Mouse (Mus musculus) hindbrain, postnatal 0 days (tissue): ENCODE measurements around the gene Exog. TPM values are rescaled to one million over a fixed set of nuclear protein-coding genes. Genes with fewer than 3 reads are reported as not detected.
A peak's percentile ranks its signal among the peaks of the same experiment; 100 is the strongest.

Experiments
- ATAC-seq: fragments of 200-750 bp; cut with Nextera tagmentation; 2 replicates; pipeline ENCODE4 v1.8.0; 2017; ENCODE audit warnings: mild to moderate bottlenecking, moderate TSS enrichment, moderate library complexity
- DNase-seq: peaks from one replicate; pipeline ENCODE4 v3.0.0-alpha.2; 2015; ENCODE audit warnings: low spot score
- H3K27ac ChIP-seq: fragments of 300-500 bp; sonication (generic); 2 replicates; pipeline ENCODE4 v1.5.1; 2014; ENCODE audit warnings: mild to moderate bottlenecking
- H3K27me3 ChIP-seq: fragments of 300-500 bp; sonication (generic); 2 replicates; pipeline ENCODE4 v1.6.1; 2014; ENCODE audit warnings: low read length, mixed read lengths; ENCODE audit not compliant: insufficient read depth
- H3K36me3 ChIP-seq: fragments of 300-500 bp; sonication (generic); 2 replicates; pipeline ENCODE4 v1.6.1; 2014; ENCODE audit warnings: low read length, mixed read lengths; ENCODE audit not compliant: insufficient read depth
- H3K4me1 ChIP-seq: fragments of 300-500 bp; sonication (generic); 2 replicates; pipeline ENCODE4 v1.6.1; 2014; ENCODE audit warnings: antibody characterized with exemption, low read length, mixed read lengths; ENCODE audit not compliant: insufficient read depth
- H3K4me2 ChIP-seq: fragments of 300-500 bp; sonication (generic); 2 replicates; pipeline ENCODE4 v1.6.1; 2014; ENCODE audit warnings: low read depth, mild to moderate bottlenecking, low read length, moderate library complexity, mixed read lengths
- H3K4me3 ChIP-seq: fragments of 300-500 bp; sonication (generic); 2 replicates; pipeline ENCODE4 v1.5.1; 2014; ENCODE audit warnings: low read length
- H3K9ac ChIP-seq: fragments of 300-500 bp; sonication (generic); replicated peaks from 2 replicates; pipeline ENCODE4 v1.6.1; 2014; ENCODE audit warnings: mild to moderate bottlenecking, low read length, moderate library complexity, mixed read lengths
- H3K9me3 ChIP-seq: fragments of 300-500 bp; sonication (generic); 2 replicates; pipeline ENCODE4 v1.6.1; 2016; ENCODE audit warnings: low read length, mixed read lengths
- CTCF ChIP-seq: IDR thresholded peaks from 2 replicates; pipeline ENCODE4 v1.5.1; 2016; ENCODE audit warnings: antibody characterized with exemption, control low read depth, low read depth
- WGBS: fragments of 180-500 bp; shearing (Covaris S2); extraction: QIAGEN DNeasy Blood & Tissue Kit; methylation state at CpG from one replicate; pipeline ENCODE4 v1.1.7; 2014; 5-methylcytosine and 5-hydroxymethylcytosine counted together
- polyA plus RNA-seq: library from polyadenylated mRNA; unstranded; fragments of >200 nt; fragmentation: Nextera tagmentation; extraction: Ambion mirVana; gene quantifications from 2 replicates; pipeline ENCODE4 v1.2.1, GENCODE M21; 2015
- total RNA-seq: library from RNA; depleted of rRNA; stranded (reverse); fragments of >200 nt; gene quantifications from 2 replicates; pipeline ENCODE4 v1.2.3, GENCODE M21; 2014; rRNA removed

The Exog gene
- total and polyA plus RNA-seq, 2 experiments from 2014 or later = 19.4 to 30.1 TPM

- Histone ChIP-seq H3K9me3 (no peaks in the 10 kb centered on the region), H3K27me3 (no peaks in the 10 kb centered on the region), H3K4me3 (no peak overlapping the region), H3K4me1 (no peaks in the 10 kb centered on the region), H3K27ac (no peak overlapping the region), H3K4me2 (no peak overlapping the region), H3K9ac (no peak overlapping the region), H3K36me3 (no peaks in the 10 kb centered on the region)
- no peak for TF ChIP-seq CTCF
- WGBS = 89% methylated on average over 7 of the region's 7 CpGs
- DNase-seq (no peak), ATAC-seq (no peak)
These were observed 54.1 kb downstream of the Exog start for GRCm38 (mm10) chr9:119498885-119499284.

GRCm38 (mm10) chr9:119503613-119504012 lies 58.9 kb downstream of the Exog start:
- Histone ChIP-seq H3K9ac (no peak overlapping the region), H3K4me2 (no peak overlapping the region), H3K27me3 (no peaks in the 10 kb centered on the region), H3K27ac (no peak overlapping the region), H3K36me3 (no peaks in the 10 kb centered on the region), H3K4me3 (no peak overlapping the region), H3K9me3 (peaks cover 5% of the 10 kb centered on the region; the same call in 1 of the 2 replicates), H3K4me1 (no peaks in the 10 kb centered on the region)
- ATAC-seq (no peak), DNase-seq (no peak)
- 0 out of 2 replicates have a peak, but pooled peaks have one; percentile 13 for TF ChIP-seq CTCF
- WGBS = 93% methylated on average over 9 of the region's 9 CpGs

DNA sequence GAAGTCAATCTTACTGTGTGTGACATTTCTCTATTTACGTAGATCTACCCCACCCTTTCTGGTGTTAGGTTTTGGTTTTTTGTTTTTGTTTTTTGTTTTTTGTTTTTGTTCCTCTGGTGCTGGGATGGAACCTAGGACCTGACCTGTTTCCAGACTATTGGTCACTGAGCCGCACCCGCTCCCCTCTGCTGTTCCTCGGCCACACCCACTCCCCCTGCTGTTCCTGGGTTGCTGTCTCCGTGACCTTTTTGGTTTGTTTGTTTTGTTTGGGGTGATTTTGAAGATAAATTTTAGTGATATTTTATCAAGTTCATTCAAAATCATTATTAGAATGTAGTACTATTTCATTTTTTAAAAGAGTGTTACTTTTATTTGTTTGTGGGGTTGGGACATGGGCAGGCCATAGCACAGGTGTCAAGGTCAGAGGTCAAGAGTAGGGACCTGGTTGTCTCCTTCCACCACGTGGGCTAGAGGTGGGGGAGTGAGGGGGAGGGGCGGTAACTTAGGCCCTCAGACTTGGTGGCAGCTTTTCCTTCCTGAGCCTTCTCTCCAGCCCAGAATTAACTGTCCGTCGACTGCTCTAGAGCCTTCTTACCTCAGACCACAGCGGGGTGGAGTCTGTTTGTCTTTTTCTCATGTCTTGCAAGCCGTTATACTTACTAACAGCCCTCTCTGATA lies 60.4 kb downstream of the Exog start:
- ATAC-seq (no peak), DNase-seq (no peak)
- Histone ChIP-seq H3K27ac (no peak overlapping the region), H3K36me3 (no peaks in the 10 kb centered on the region), H3K4me1 (no peaks in the 10 kb centered on the region), H3K4me2 (no peak overlapping the region), H3K27me3 (no peaks in the 10 kb centered on the region), H3K9me3 (peaks cover 5% of the 10 kb centered on the region; the same call in 1 of the 2 replicates), H3K9ac (peak overlapping the region; percentile 33; the same call in 1 of the 2 replicates), H3K4me3 (no peak overlapping the region)
- TF ChIP-seq CTCF = no peak
- WGBS = 73% methylated on average over 11 of the region's 11 CpGs

- H3K9me3 ChIP-seq = peaks cover 5% of the 10 kb centered on the region; the same call in 1 of the 2 replicates
- ATAC-seq (peak; percentile 93), DNase-seq (peak; percentile 80)
- H3K4me1 ChIP-seq = no peaks in the 10 kb centered on the region
- TF ChIP-seq CTCF = no peak
- H3K27me3 ChIP-seq = no peaks in the 10 kb centered on the region; the same call in 1 of the 2 replicates
- WGBS = 39% methylated on average over 6 of the region's 6 CpGs
- H3K9ac ChIP-seq = no peak overlapping the region
- H3K36me3 ChIP-seq = no peaks in the 10 kb centered on the region
- H3K27ac ChIP-seq = no peak overlapping the region
- H3K4me3 ChIP-seq = no peak overlapping the region
- no peak overlapping the region for H3K4me2 ChIP-seq
These were observed 66.2 kb downstream of the Exog start for GRCm38 (mm10) chr9:119510902-119511301.

DNA sequence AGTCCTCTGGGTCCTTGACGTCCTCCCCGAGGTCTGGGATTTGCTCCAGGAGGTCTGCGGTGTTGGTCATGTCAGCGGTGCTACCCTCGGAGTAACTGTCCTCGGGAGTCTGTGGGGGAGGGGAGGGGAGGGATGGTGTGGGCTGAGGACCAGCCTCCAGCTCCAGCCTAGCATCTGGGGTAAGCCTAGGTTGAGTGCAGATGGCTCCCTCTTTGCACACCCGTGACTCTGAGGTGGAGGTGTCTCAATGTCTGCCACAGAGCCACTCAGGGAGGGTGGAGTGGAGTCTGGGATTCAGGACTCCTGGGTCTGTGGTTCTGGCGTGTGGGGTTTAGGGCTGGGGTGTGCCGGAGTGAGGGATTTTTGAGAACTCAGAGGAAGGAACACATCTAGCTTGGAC lies 68.2 kb downstream of the Exog start:
- WGBS = 84% methylated on average over 9 of the region's 9 CpGs
- Histone ChIP-seq H3K9me3 (no peaks in the 10 kb centered on the region), H3K4me1 (peaks cover 6% of the 10 kb centered on the region; the same call in 1 of the 2 replicates), H3K27ac (no peak overlapping the region), H3K4me3 (no peak overlapping the region), H3K9ac (no peak overlapping the region), H3K36me3 (no peaks in the 10 kb centered on the region), H3K4me2 (no peak overlapping the region), H3K27me3 (peaks cover 6% of the 10 kb centered on the region)
- TF ChIP-seq CTCF = no peak
- ATAC-seq (no peak), DNase-seq (no peak)

DNA sequence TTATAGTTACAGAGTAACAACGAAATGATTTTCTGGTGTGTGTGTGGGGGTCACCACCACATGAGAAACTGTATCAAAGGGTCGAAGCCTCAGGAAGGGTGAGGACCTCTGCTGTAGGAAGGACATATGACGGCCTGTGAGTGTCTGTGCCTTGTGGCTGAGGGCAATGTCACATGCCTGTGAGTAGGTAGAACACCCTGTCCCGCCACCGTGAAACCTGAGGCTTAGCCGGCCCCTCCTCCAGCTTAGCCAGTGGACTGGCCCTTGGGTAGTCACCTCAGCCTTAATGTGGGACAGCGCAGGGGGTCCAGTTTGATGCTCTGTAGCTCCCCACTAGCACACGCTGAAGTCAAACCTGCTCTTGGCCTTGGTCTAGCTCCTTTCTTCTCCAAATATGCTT lies 69.1 kb downstream of the Exog start:
- H3K4me3 ChIP-seq = no peak overlapping the region
- H3K4me1 ChIP-seq = peaks cover 6% of the 10 kb centered on the region; the same call in 1 of the 2 replicates
- 93% methylated on average over 8 of the region's 8 CpGs for WGBS
- H3K9me3 ChIP-seq = no peaks in the 10 kb centered on the region
- H3K27ac ChIP-seq = no peak overlapping the region
- H3K36me3 ChIP-seq = no peaks in the 10 kb centered on the region
- TF ChIP-seq CTCF = no peak
- peaks cover 6% of the 10 kb centered on the region for H3K27me3 ChIP-seq
- H3K4me2 ChIP-seq = no peak overlapping the region
- no peak overlapping the region for H3K9ac ChIP-seq
- DNase-seq (no peak), ATAC-seq (no peak)

- WGBS = 85% methylated on average over 8 of the region's 8 CpGs
- no peak overlapping the region for H3K4me3 ChIP-seq
These were observed 70.2 kb downstream of the Exog start for GRCm38 (mm10) chr9:119514986-119515385.

More at GRCm38 (mm10) chr9:119514986-119515385, 70.2 kb downstream of the Exog start:
- Histone ChIP-seq H3K27me3 (peaks cover 6% of the 10 kb centered on the region), H3K9me3 (no peaks in the 10 kb centered on the region), H3K36me3 (no peaks in the 10 kb centered on the region), H3K4me1 (peaks cover 6% of the 10 kb centered on the region; the same call in 1 of the 2 replicates), H3K4me2 (no peak overlapping the region), H3K9ac (no peak overlapping the region), H3K27ac (no peak overlapping the region)
- ATAC-seq (no peak), DNase-seq (no peak)
- TF ChIP-seq CTCF = no peak

Other genes with a start within 250 kb of the Exog start
- not detected in 2 replicates for gene Slc22a13, start 235.8 kb upstream of the Exog start, total RNA-seq
- gene Slc22a13, start 235.8 kb upstream of the Exog start, polyA plus RNA-seq = not detected in 2 replicates
- 39.6 and 41.0 TPM in 2 replicates for gene Oxsr1, start 122.5 kb upstream of the Exog start, total RNA-seq
- 9.6 and 10.9 TPM in 2 replicates for gene Oxsr1, start 122.5 kb upstream of the Exog start, polyA plus RNA-seq
- gene Acaa1a, start 105.3 kb upstream of the Exog start, total RNA-seq = 158 and 180 TPM in 2 replicates
- 91.1 and 91.5 TPM in 2 replicates for gene Acaa1a, start 105.3 kb upstream of the Exog start, polyA plus RNA-seq
- gene Myd88, start 103.5 kb upstream of the Exog start, total RNA-seq = 3.8 and 3.9 TPM in 2 replicates
- gene Myd88, start 103.5 kb upstream of the Exog start, polyA plus RNA-seq = 5.2 and 6.1 TPM in 2 replicates
- 2.8 and 4.5 TPM in 2 replicates for gene Xylb, start 87.6 kb upstream of the Exog start, total RNA-seq
- 3.2 and 3.3 TPM in 2 replicates for gene Xylb, start 87.6 kb upstream of the Exog start, polyA plus RNA-seq
- not detected in 2 replicates for gene Slc22a14, start 79.4 kb upstream of the Exog start, total RNA-seq
- gene Slc22a14, start 79.4 kb upstream of the Exog start, polyA plus RNA-seq = 0.14 TPM in 1 of 2 replicates, not detected in the other
- 24.3 and 38.0 TPM in 2 replicates for gene Acvr2b, start 42.8 kb upstream of the Exog start, total RNA-seq
- 21.8 and 28.2 TPM in 2 replicates for gene Acvr2b, start 42.8 kb upstream of the Exog start, polyA plus RNA-seq
- gene Scn5a, start 134.1 kb downstream of the Exog start, total RNA-seq = 0.68 and 1.5 TPM in 2 replicates
- gene Scn5a, start 134.1 kb downstream of the Exog start, polyA plus RNA-seq = 0.24 TPM in 2 replicates